9 mouse cellular contexts compared by ENCODE assay signal in the genomic region with DNA sequence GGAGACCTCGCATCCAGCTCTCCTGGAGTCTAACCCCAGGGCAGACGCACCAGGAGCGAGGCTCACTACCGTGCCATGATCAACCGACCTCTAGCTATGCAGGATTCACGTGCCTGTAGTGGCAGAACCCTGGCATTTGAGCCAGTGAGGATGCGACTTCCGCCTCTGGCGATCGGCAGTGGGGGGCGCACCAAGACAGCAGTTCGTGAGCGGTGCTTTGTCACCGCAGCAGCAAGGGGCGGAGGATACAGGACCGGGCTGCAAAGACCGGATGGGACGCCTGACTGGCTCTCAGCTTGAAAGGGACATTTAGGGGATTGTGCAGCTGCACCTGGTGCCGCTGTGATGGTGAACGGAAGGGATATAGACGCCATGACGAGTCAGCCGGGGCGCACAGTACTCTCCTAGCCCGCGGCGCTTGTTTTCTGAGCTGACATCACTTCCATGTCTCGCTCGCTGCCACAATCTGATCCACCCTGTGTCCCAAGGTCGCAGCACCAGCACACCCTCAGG. TPM values are rescaled to one million over a fixed set of nuclear protein-coding genes. Genes with fewer than 3 reads are reported as not detected.
DNase-seq lines count a peak whose midpoint lies in the region; ATAC-seq lines count a peak whose summit lies in the region.
"Had no signal": no experiment of that assay in that cellular context is flagged by ENCODE, and none has a peak within 500 bp of the region (broad histone marks: within the 10 kb centered on the region; RNA-seq: fewer than 3 reads in every experiment).

No protein-coding gene starts in this region.

- H3K27ac ChIP-seq in intestine, embryonic 15.5 days, result no peak overlapping the region

- peak overlapping the region; percentile 45 for H3K4me3 ChIP-seq in intestine, embryonic 15.5 days (replicated peaks)
- H3K4me3 ChIP-seq: erythroblast, embryonic 14.5 days had no signal

- no peaks in the 10 kb centered on the region for H3K36me3 ChIP-seq in intestine, embryonic 15.5 days

- 2% methylated on average over 30 of the region's 30 CpGs for WGBS in intestine, embryonic 15.5 days

- no peaks in the 10 kb centered on the region for H3K9me3 ChIP-seq in intestine, embryonic 15.5 days

- DNase-seq in T-cell, adult 2 months (ENCODE audit: low spot score), result peak; percentile 42
- DNase-seq in embryo, embryonic 11 days, result peak; percentile 87
- DNase-seq in left cerebral cortex, postnatal 36 days (ENCODE audit: low spot score in 2 of 2), result peak; percentile 53 to 62
- peak; percentile 68 for DNase-seq in right cerebral cortex, postnatal 4 days

- peak overlapping the region; percentile 11 for H3K9ac ChIP-seq in intestine, embryonic 15.5 days

- peaks cover 56% of the 10 kb centered on the region for H3K27me3 ChIP-seq in intestine, embryonic 15.5 days (replicated peaks)

- intact Hi-C loops in left cerebral cortex, postnatal 36 days (cut with DNase I), result loop anchor here (5.0 to 10.0 kb wide), 2 partner anchors 271 to 299 kb away; no protein-coding TSS in a partner anchor

- H3K4me1 ChIP-seq in intestine, embryonic 15.5 days (replicated peaks), result 0 out of 2 replicates have a peak, but pooled peaks cover 9% of the 10 kb centered on the region

- peak overlapping the region; percentile 86 for H3K4me2 ChIP-seq in intestine, embryonic 15.5 days (replicated peaks)

- ATAC-seq in granulocyte monocyte progenitor cell, adult 5-6 weeks (replicated peaks; ENCODE audit: poor library complexity, severe bottlenecking), result peak; percentile 69
- ATAC-seq in intestine, embryonic 15.5 days, result peak; percentile 88
- ATAC-seq in megakaryocyte progenitor cell, adult 5-6 weeks (replicated peaks; ENCODE audit: poor library complexity), result peak; percentile 74
- no peak for ATAC-seq in erythroblast, adult 5-6 weeks (replicated peaks; ENCODE audit: low FRiP score, poor library complexity, severe bottlenecking)

RNA-seq across cellular contexts. Expression of a gene that starts 7.4 kb away (rescaled TPM):
- total RNA-seq in granulocyte monocyte progenitor cell, adult 5-6 weeks (2014; fragmentation: Nextera tagmentation), result not detected in 2 replicates
- total RNA-seq in granulocyte monocyte progenitor cell, adult 5-6 weeks (2017), result not detected in 2 replicates
- 0.05 and 0.20 TPM in 2 replicates for polyA plus RNA-seq in intestine, embryonic 15.5 days (2015; fragmentation: Nextera tagmentation; extraction: Ambion mirVana)
- not detected for total RNA-seq in left cerebral cortex, postnatal 36 days (2021)
- total RNA-seq in megakaryocyte progenitor cell, adult 5-6 weeks (2015), result not detected in 2 replicates
- total RNA-seq in megakaryocyte progenitor cell, adult 5-6 weeks (2017), result not detected in 2 replicates
- total RNA-seq in erythroblast, adult 5-6 weeks (2015; ENCODE audit: low replicate concordance), result not detected in 2 replicates
- total RNA-seq in erythroblast, adult 5-6 weeks (2017; ENCODE audit: low replicate concordance), result not detected in 2 replicates
- polyA plus RNA-seq: erythroblast, embryonic 14.5 days had no signal

RNA-seq across cellular contexts. Expression of a gene that starts 45.3 kb away (rescaled TPM):
- total RNA-seq in granulocyte monocyte progenitor cell, adult 5-6 weeks (2014; fragmentation: Nextera tagmentation), result not detected in 2 replicates
- not detected in 2 replicates for total RNA-seq in granulocyte monocyte progenitor cell, adult 5-6 weeks (2017)
- polyA plus RNA-seq in intestine, embryonic 15.5 days (2015; fragmentation: Nextera tagmentation; extraction: Ambion mirVana), result 0.59 and 0.61 TPM in 2 replicates
- total RNA-seq in left cerebral cortex, postnatal 36 days (2021), result not detected
- not detected in 2 replicates for total RNA-seq in megakaryocyte progenitor cell, adult 5-6 weeks (2015)
- not detected in 2 replicates for total RNA-seq in megakaryocyte progenitor cell, adult 5-6 weeks (2017)
- not detected in 2 replicates for total RNA-seq in erythroblast, adult 5-6 weeks (2015; ENCODE audit: low replicate concordance)
- not detected in 2 replicates for total RNA-seq in erythroblast, adult 5-6 weeks (2017; ENCODE audit: low replicate concordance)
- polyA plus RNA-seq: erythroblast, embryonic 14.5 days had no signal
